Mouse (Mus musculus) adrenal gland, adult 8-10 months (tissue): Measurements from ENCODE around the gene Rtl10. TPM values are rescaled to one million over a fixed set of nuclear protein-coding genes. Genes with fewer than 3 reads are reported as not detected.
"Not testable (repeated sequence)": the region's sequence is repeated elsewhere in the genome, so short reads cannot be mapped to it uniquely, and the experiment has no call there.

Experiments used
- DNase-seq: peaks from one replicate; pipeline ENCODE4 v3.0.0; 2022
- total RNA-seq, 4 experiments: library from RNA; stranded (reverse); gene quantifications; 2 replicates each; pipeline ENCODE4 v1.2.4; 2022

The Rtl10 gene
- total RNA-seq, 4 experiments from 2014 or later = 4.9 to 8.2 (median 5.1) TPM

DNA sequence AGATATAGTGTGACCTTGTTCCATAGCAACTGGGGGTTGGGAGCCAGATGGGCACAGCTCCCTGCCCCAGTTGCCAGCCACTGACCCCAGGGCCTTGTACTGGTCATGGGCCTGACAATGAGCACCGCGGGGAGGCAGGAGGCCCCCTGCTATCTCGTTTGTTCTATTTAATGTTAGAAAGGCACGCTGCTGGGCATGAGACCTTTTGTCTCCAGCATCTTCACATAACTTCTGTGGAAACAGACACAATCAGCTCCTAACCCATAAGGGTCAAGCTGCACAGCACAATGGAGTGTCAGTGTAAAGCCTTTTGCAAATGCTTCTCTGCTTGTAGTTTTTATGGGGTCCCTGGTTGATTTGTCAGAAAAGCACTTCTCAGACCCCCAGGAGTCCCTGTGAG is 14.3 kb upstream of the Rtl10 start:
- no peak for DNase-seq

- no peak for DNase-seq
Observed at GRCm38 (mm10) chr16:18484794-18485435, 13.8 kb upstream of the Rtl10 start.

GRCm38 (mm10) chr16:18486126-18486525 is 12.6 kb upstream of the Rtl10 start:
- no peak for DNase-seq

GRCm38 (mm10) chr16:18490281-18490680 is 8.4 kb upstream of the Rtl10 start:
- DNase-seq = no peak

DNA sequence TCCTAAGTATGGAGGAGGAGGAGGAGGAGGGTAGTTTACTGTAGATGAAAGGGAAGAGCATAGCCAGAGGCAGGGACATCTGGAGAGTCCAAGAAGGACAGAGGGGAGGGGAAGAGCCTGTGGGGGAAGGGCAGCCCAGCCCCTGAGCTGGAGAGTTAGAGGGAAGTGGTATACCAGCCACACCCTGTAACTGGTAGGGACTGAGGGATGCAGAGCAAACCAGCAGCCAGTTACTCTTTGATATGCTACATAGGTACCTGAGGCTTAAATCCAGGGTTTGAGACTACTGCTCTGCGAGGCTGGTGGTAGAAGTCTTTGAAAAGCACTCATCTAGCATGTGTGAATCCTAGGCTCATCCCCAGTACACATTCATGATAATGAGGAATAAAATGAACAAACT is 7.8 kb upstream of the Rtl10 start:
- DNase-seq = no peak

DNA sequence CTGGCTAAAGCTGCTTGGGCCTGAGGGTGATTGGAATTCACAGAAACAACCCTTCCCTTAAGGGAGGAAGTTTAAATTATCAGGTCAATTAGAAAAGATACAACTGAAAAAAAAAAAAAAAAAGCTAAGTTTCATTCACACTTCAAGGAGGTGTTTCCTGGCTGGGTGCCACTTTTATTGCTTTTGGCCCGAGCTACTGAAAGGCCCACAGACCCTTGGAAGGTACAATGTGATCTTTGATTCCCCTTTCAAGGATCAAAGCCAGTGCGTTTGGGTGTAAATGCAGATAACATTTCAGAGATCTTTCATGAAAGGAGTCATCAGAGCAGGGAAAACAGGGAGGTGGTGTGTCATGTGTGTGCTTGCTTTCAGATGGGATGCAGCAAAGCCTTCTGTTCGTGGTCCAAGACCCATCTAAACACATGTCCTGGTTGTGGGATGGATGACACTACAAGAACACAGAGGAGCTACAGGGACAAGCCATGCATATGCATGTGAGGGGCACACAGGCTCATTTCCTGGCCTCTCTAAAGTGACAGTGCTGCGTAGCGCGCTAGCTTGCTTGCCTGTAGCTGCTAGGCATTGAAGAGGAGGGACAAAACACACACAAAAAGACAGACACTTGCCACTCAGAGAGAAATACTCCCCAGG is 711 bp upstream of the Rtl10 start:
- no peak for DNase-seq

DNA sequence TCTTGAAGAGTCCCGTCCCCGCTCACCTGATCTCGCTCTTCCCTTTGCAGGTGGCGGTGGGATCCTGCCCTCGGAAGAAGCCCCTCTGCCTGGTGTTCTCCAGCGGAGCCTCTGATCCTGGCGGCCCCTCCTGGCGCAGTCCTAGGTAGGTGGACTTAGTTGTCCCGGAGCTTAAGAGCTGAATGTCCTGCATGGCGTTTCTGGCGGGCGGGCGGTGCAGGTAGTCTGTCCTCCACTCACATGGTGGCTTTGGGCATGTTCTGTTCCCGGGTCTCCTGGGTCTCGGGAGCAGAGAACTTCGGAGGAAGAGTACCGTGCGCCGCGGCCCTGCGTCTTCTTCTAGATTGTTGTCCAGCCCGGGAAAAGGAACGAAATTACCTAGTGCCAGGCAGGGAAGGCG is 295 bp downstream of the Rtl10 start:
- no peak for DNase-seq

DNA sequence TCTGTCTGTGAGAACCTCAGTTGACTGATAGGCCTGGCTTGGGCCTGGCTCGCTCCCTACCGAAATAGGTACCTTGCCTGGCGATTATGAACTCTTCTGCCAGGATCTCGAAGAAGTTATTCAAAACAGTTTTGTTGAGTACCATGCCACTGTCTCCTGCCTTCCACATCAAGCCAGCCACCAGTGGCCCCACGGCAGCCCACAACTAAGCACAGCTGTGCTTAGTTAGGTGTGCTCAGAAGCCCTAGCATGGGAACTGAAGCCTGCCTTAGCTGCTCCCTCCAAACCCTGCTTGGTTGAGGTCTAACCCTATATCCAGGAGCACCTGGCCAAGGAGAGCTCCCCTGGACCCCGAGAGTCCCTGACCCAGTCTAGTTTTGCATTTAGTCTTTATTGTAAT is 2.8 kb downstream of the Rtl10 start:
- DNase-seq = no peak

DNA sequence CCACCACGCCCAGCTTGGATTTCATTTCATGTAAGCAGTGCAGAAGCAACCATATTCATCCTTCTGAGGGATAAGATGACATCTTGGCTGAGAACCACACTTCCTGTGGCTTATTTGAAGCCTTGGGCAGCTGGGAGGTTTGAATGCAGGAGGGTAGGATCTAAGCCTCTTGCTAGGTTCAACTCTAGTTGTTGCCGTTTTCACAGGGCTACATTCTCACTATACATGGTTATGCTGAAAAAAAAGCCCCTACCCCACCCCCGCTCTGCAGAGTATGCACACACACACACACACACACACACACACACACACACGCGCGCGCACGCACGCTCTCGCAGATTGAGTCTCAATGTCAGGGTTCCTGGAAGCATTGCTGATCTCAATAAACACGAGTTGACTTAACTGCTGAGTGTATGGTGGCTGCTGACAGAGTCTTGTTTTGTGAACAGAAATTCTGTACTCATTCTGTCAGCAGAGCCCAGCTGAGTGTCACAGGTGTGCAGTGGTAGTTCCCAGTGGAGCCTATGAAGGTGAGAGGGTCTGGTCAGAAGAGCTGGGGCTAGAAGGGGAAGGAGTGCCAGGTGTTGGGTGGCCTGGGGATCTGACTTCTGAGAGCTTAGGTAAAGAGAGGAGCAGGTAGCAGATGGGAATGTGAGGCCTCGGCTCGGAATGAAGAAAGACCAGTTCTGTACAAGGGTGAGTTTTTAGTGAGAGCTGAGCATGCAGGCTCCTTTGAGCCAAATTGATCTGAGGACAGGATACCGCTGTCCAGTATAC is 5.1 kb downstream of the Rtl10 start:
- no peak for DNase-seq

- DNase-seq = no peak
Observed at GRCm38 (mm10) chr16:18506524-18507199, 8.0 kb downstream of the Rtl10 start.

DNA sequence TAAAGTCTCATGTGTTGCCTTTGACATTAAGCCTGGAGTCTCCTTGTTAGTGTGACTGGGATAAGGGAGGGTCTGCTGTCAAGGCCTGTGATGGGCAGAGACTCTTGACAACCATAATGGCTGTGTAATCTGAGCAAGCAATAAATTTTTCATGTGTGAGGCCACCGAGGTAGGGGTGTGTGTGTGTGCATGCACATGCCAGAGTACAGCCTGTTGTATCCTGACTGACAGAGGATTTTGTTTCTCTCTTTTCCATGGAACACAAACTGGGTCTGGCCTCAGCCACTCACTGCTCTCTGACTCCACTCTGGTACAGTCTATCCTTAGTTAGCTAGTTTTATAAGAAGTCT is 8.5 kb downstream of the Rtl10 start:
- no peak for DNase-seq

- peak; percentile 34 for DNase-seq
Observed at GRCm38 (mm10) chr16:18511741-18512140, 13.0 kb downstream of the Rtl10 start.

DNA sequence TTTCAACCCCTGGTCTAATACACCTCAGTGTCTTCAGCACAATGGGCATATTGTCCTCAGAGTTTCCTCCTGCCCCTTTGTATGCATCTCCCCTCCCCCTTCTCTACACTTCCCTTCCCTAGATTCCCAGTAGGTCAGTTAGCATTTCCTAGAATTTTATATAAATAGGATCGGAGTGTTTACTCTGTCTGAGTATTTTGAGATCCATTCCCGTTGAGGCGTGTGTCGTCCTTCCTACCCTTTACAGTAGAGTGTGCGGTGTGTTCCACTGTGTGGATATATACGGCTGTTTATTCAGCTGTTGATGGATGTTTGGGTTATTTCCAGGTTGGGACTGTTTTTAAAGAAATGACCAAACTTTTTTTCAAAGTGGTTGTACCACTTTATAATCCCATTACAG is 14.8 kb downstream of the Rtl10 start:
- DNase-seq = no peak

- no peak for DNase-seq
Observed at GRCm38 (mm10) chr16:18518091-18518490, 19.4 kb downstream of the Rtl10 start.

DNA sequence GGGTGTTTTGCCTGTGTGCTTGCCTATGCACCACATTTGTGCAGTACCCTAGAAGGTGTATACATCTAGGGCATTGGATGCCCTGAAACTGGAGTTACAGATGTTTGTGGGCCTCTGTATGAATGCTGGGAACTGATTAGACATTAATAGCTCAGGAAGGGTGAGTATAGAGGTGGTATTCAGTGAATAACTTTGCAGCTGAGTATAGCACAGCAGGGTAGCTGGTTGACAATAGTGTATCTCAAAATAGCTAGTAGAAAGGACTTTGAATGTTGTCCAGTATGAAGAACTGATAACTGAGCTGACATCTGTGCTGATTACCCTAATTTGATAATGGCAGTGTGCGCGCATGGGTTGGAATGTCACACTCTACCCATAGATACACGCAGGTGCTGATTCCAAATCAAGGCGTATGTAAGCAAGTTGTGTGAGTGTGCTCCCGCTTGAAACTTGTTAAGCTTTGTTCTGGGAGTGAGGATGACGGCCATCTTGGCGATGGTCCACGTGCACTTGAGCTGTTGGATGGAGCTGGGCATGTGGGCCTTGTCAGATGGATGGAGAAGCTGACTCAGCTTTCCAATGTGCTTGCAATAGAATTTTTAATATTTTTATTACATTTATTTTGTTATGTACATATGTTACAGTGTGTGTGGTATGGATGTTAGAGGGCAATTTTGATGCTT is 25.0 kb downstream of the Rtl10 start:
- no peak for DNase-seq

- DNase-seq = no peak
Observed at GRCm38 (mm10) chr16:18528656-18529055, 30.0 kb downstream of the Rtl10 start.

- DNase-seq = not testable (repeated sequence)
Observed at GRCm38 (mm10) chr16:18533061-18533460, 34.4 kb downstream of the Rtl10 start.

GRCm38 (mm10) chr16:18537407-18537990 is 38.8 kb downstream of the Rtl10 start:
- DNase-seq = peak; percentile 13

DNA sequence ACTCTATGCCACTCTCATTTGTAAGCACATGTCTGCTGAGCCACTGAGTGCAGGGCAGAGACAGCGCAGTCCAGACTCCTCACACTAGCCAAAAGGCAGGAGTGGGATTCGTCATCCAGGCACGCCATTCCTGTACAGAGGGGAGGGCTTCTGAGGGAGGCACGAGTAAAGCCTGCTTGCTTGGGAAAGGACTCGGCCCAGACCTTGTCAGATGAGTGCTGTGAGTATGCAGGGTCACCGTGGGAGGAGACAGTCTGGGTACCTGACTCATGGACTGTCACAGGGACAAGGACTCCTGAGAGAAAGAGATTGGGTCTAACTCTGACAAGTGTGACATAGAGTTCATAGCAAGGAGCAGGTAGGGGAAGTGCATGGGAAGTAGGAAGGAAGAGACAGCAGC is 40.6 kb downstream of the Rtl10 start:
- DNase-seq = peak; percentile 10

DNA sequence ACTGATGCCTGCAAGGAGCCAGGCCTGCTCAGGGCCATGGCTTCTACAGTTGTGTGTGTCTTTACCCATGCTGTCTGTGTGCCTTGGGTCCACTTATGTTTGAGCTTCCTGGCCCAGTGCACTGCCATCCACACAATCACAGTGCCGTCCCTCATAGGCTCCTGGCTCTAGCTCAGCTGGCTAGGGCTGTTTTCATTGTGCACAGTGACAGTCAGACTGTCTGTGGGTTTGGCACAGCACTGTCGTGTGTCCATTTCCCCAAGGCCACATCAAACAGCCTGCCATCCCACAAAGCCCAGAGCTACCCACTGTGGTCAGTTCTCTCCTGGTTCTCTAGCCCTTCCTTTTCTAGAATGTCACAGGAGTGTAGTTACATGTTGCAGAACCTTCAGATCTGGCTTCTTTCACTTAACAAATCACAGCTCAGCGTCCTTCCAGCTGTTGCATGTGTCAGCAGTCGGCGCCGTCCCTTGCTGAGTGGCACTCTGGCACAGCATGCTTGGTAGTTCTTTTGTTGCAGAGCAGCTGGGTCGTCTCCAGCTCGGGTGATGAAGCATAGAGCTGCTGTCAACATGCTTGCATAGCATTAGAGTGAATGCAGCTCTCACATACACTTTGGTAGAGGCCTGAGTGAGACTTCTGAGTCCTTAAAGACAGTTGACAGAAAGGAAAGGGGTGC is 44.6 kb downstream of the Rtl10 start:
- peak; percentile 12 for DNase-seq

DNA sequence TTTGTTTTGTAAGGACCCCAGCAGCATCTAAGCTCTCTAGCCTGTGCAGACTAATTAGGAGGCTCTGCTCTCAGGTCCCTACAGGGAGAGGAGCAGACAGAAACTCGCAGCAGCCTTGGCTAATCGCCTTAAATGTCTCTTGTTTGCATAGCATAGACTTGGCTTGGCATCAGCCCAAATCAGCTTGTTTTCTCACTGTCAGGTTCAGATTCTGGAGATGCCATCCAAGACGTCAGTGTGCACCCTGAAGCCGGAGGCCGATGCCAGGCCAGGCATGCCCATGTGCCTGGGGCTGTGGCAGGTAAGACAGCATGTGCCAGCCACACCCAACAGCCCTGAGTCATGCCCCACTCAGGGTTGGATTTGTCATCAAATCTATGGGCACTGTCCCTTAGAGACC is 49.2 kb downstream of the Rtl10 start:
- no peak for DNase-seq
